Mouse (Mus musculus): ENCODE results near the gene Iqsec1. TPM values are rescaled to one million over a fixed set of nuclear protein-coding genes. Genes with fewer than 3 reads are reported as not detected.

Iqsec1 gene
- polyA plus RNA-seq, 1 experiment from 2014 or later = 28.6 TPM

- H3K27ac ChIP-seq (replicated peaks in 1 of 2; ENCODE audit: control insufficient read depth in 1 of 2, insufficient read depth in 1 of 2, low read depth in 2 of 2, low read length in 2 of 2) = no peak overlapping the region
- H3K9ac ChIP-seq (ENCODE audit: low read length) = 0 out of 2 replicates have a peak overlapping the region, but pooled peaks have one; percentile 28
Measured at GRCm38 (mm10) chr6:90727826-90728225, 260.7 kb downstream of the Iqsec1 start.

GRCm38 (mm10) chr6:90726711-90727122 is 261.8 kb downstream of the Iqsec1 start:
- Histone ChIP-seq H3K4me2 (ENCODE audit: low read length) (no peak overlapping the region), H3K9ac (ENCODE audit: low read length) (no peak overlapping the region), H3K36me3 (ENCODE audit: control insufficient read depth, insufficient read depth, low read length) (no peaks in the 10 kb centered on the region), H3K4me3 (ENCODE audit: control insufficient read depth in 1 of 2, insufficient read depth in 1 of 2, low read depth in 1 of 2, low read length in 2 of 2) (no peak overlapping the region), H3K27ac (replicated peaks in 1 of 2; ENCODE audit: control insufficient read depth in 1 of 2, insufficient read depth in 1 of 2, low read depth in 2 of 2, low read length in 2 of 2) (no peak overlapping the region), H3K4me1 (ENCODE audit: control insufficient read depth in 2 of 2, insufficient read depth in 2 of 2, low read length in 2 of 2) (peaks cover 35 to 54% of the 10 kb centered on the region in 2 experiments), H3K27me3 (ENCODE audit: control insufficient read depth, insufficient read depth, low read length) (no peaks in the 10 kb centered on the region), H3K9me3 (ENCODE audit: control insufficient read depth, low read length) (no peaks in the 10 kb centered on the region)
- WGBS = 71% methylated on average over 2 of the region's 2 CpGs
- ATAC-seq (ENCODE audit: insufficient number of reproducible peaks, insufficient read depth, low FRiP score, low read depth) = no peak

More at GRCm38 (mm10) chr6:90727826-90728225, 260.7 kb downstream of the Iqsec1 start:
- H3K27me3 ChIP-seq (ENCODE audit: control insufficient read depth, insufficient read depth, low read length) = no peaks in the 10 kb centered on the region
- H3K9me3 ChIP-seq (ENCODE audit: control insufficient read depth, low read length) = no peaks in the 10 kb centered on the region
- no peak overlapping the region for H3K4me3 ChIP-seq (ENCODE audit: control insufficient read depth in 1 of 2, insufficient read depth in 1 of 2, low read depth in 1 of 2, low read length in 2 of 2)
- WGBS = 79% methylated on average over 3 of the region's 3 CpGs
- no peak overlapping the region for H3K4me2 ChIP-seq (ENCODE audit: low read length)
- no peak for ATAC-seq (ENCODE audit: insufficient number of reproducible peaks, insufficient read depth, low FRiP score, low read depth)
- no peaks in the 10 kb centered on the region for H3K36me3 ChIP-seq (ENCODE audit: control insufficient read depth, insufficient read depth, low read length)
- H3K4me1 ChIP-seq (ENCODE audit: control insufficient read depth in 2 of 2, insufficient read depth in 2 of 2, low read length in 2 of 2) = peaks cover 35 to 61% of the 10 kb centered on the region in 2 experiments

- Histone ChIP-seq H3K4me1 (ENCODE audit: control insufficient read depth in 2 of 2, insufficient read depth in 2 of 2, low read length in 2 of 2) (peaks cover 26 to 43% of the 10 kb centered on the region in 2 experiments), H3K4me2 (ENCODE audit: low read length) (no peak overlapping the region), H3K36me3 (ENCODE audit: control insufficient read depth, insufficient read depth, low read length) (no peaks in the 10 kb centered on the region), H3K27ac (replicated peaks in 1 of 2; ENCODE audit: control insufficient read depth in 1 of 2, insufficient read depth in 1 of 2, low read depth in 2 of 2, low read length in 2 of 2) (no peak overlapping the region), H3K4me3 (ENCODE audit: control insufficient read depth in 1 of 2, insufficient read depth in 1 of 2, low read depth in 1 of 2, low read length in 2 of 2) (no peak overlapping the region), H3K9ac (ENCODE audit: low read length) (no peak overlapping the region), H3K9me3 (ENCODE audit: control insufficient read depth, low read length) (no peaks in the 10 kb centered on the region), H3K27me3 (ENCODE audit: control insufficient read depth, insufficient read depth, low read length) (no peaks in the 10 kb centered on the region)
- no peak for ATAC-seq (ENCODE audit: insufficient number of reproducible peaks, insufficient read depth, low FRiP score, low read depth)
- 45% methylated on average over 1 of the region's 1 CpGs for WGBS
Measured at GRCm38 (mm10) chr6:90725526-90725925, 263.0 kb downstream of the Iqsec1 start.

GRCm38 (mm10) chr6:90722993-90723392 is 265.5 kb downstream of the Iqsec1 start:
- Histone ChIP-seq H3K4me3 (ENCODE audit: control insufficient read depth in 1 of 2, insufficient read depth in 1 of 2, low read depth in 1 of 2, low read length in 2 of 2) (no peak overlapping the region), H3K9me3 (ENCODE audit: control insufficient read depth, low read length) (no peaks in the 10 kb centered on the region), H3K9ac (ENCODE audit: low read length) (no peak overlapping the region), H3K27me3 (ENCODE audit: control insufficient read depth, insufficient read depth, low read length) (no peaks in the 10 kb centered on the region), H3K27ac (replicated peaks in 1 of 2; ENCODE audit: control insufficient read depth in 1 of 2, insufficient read depth in 1 of 2, low read depth in 2 of 2, low read length in 2 of 2) (no peak overlapping the region), H3K36me3 (ENCODE audit: control insufficient read depth, insufficient read depth, low read length) (no peaks in the 10 kb centered on the region), H3K4me2 (ENCODE audit: low read length) (no peak overlapping the region), H3K4me1 (ENCODE audit: control insufficient read depth in 2 of 2, insufficient read depth in 2 of 2, low read length in 2 of 2) (peaks cover 13 to 31% of the 10 kb centered on the region in 2 experiments)
- ATAC-seq (ENCODE audit: insufficient number of reproducible peaks, insufficient read depth, low FRiP score, low read depth) = no peak
- WGBS = 76% methylated on average over 3 of the region's 3 CpGs

- Histone ChIP-seq H3K27ac (replicated peaks in 1 of 2; ENCODE audit: control insufficient read depth in 1 of 2, insufficient read depth in 1 of 2, low read depth in 2 of 2, low read length in 2 of 2) (peak overlapping the region in 1 of 2 experiments; percentile 24; a peak in 1 of 4 replicates), H3K4me3 (ENCODE audit: control insufficient read depth in 1 of 2, insufficient read depth in 1 of 2, low read depth in 1 of 2, low read length in 2 of 2) (no peak overlapping the region), H3K9me3 (ENCODE audit: control insufficient read depth, low read length) (no peaks in the 10 kb centered on the region), H3K36me3 (ENCODE audit: control insufficient read depth, insufficient read depth, low read length) (no peaks in the 10 kb centered on the region), H3K9ac (ENCODE audit: low read length) (no peak overlapping the region), H3K4me2 (ENCODE audit: low read length) (no peak overlapping the region), H3K27me3 (ENCODE audit: control insufficient read depth, insufficient read depth, low read length) (no peaks in the 10 kb centered on the region), H3K4me1 (ENCODE audit: control insufficient read depth in 2 of 2, insufficient read depth in 2 of 2, low read length in 2 of 2) (peaks cover 22 to 37% of the 10 kb centered on the region in 2 experiments)
- WGBS = 46% methylated on average over 5 of the region's 5 CpGs
- ATAC-seq (ENCODE audit: insufficient number of reproducible peaks, insufficient read depth, low FRiP score, low read depth) = 0 out of 2 replicates have a peak, but pooled peaks have one; percentile 20
Measured at GRCm38 (mm10) chr6:90720996-90721746, 267.3 kb downstream of the Iqsec1 start.

- Histone ChIP-seq H3K4me2 (ENCODE audit: low read length) (no peak overlapping the region), H3K4me3 (ENCODE audit: control insufficient read depth in 1 of 2, insufficient read depth in 1 of 2, low read depth in 1 of 2, low read length in 2 of 2) (no peak overlapping the region), H3K9ac (ENCODE audit: low read length) (no peak overlapping the region), H3K36me3 (ENCODE audit: control insufficient read depth, insufficient read depth, low read length) (no peaks in the 10 kb centered on the region), H3K4me1 (ENCODE audit: control insufficient read depth in 2 of 2, insufficient read depth in 2 of 2, low read length in 2 of 2) (peaks cover 20 to 37% of the 10 kb centered on the region in 2 experiments), H3K27me3 (ENCODE audit: control insufficient read depth, insufficient read depth, low read length) (no peaks in the 10 kb centered on the region), H3K9me3 (ENCODE audit: control insufficient read depth, low read length) (no peaks in the 10 kb centered on the region), H3K27ac (replicated peaks in 1 of 2; ENCODE audit: control insufficient read depth in 1 of 2, insufficient read depth in 1 of 2, low read depth in 2 of 2, low read length in 2 of 2) (no peak overlapping the region)
- WGBS = 61% methylated on average over 3 of the region's 3 CpGs
- ATAC-seq (ENCODE audit: insufficient number of reproducible peaks, insufficient read depth, low FRiP score, low read depth) = no peak
Measured at GRCm38 (mm10) chr6:90720201-90720600, 268.3 kb downstream of the Iqsec1 start.

- 88% methylated on average over 6 of the region's 6 CpGs for WGBS
- H3K9me3 ChIP-seq (ENCODE audit: control insufficient read depth, low read length) = no peaks in the 10 kb centered on the region
- ATAC-seq (ENCODE audit: insufficient number of reproducible peaks, insufficient read depth, low FRiP score, low read depth) = no peak
- no peaks in the 10 kb centered on the region for H3K36me3 ChIP-seq (ENCODE audit: control insufficient read depth, insufficient read depth, low read length)
- H3K9ac ChIP-seq (ENCODE audit: low read length) = no peak overlapping the region
- H3K27me3 ChIP-seq (ENCODE audit: control insufficient read depth, insufficient read depth, low read length) = no peaks in the 10 kb centered on the region
- H3K4me2 ChIP-seq (ENCODE audit: low read length) = no peak overlapping the region
- H3K4me1 ChIP-seq (ENCODE audit: control insufficient read depth in 2 of 2, insufficient read depth in 2 of 2, low read length in 2 of 2) = peaks cover 27 to 45% of the 10 kb centered on the region in 2 experiments
- H3K27ac ChIP-seq (replicated peaks in 1 of 2; ENCODE audit: control insufficient read depth in 1 of 2, insufficient read depth in 1 of 2, low read depth in 2 of 2, low read length in 2 of 2) = no peak overlapping the region
- H3K4me3 ChIP-seq (ENCODE audit: control insufficient read depth in 1 of 2, insufficient read depth in 1 of 2, low read depth in 1 of 2, low read length in 2 of 2) = no peak overlapping the region
Measured at GRCm38 (mm10) chr6:90719402-90719801, 269.1 kb downstream of the Iqsec1 start.
